Mouse (Mus musculus) limb, embryonic 13.5 days (tissue): ENCODE data around the gene Slc39a1. TPM values are rescaled to one million over a fixed set of nuclear protein-coding genes. Genes with fewer than 3 reads are reported as not detected.

Experiments
- ATAC-seq: fragments of 200-750 bp; cut with Nextera tagmentation; 2 replicates; pipeline ENCODE4 v1.8.0; 2017; ENCODE audit warnings: low read depth, moderate number of reproducible peaks, moderate TSS enrichment; ENCODE audit not compliant: low FRiP score
- H3K27ac ChIP-seq: fragments of 300-500 bp; sonication (generic); 2 replicates; pipeline ENCODE4 v1.5.1; 2015; ENCODE audit warnings: inconsistent platforms, mild to moderate bottlenecking, moderate library complexity
- H3K27me3 ChIP-seq: fragments of 300-500 bp; sonication (generic); 2 replicates; pipeline ENCODE4 v1.6.1; 2015; ENCODE audit warnings: mild to moderate bottlenecking, inconsistent platforms
- H3K36me3 ChIP-seq: fragments of 300-500 bp; sonication (generic); 2 replicates; pipeline ENCODE4 v1.6.1; 2015; ENCODE audit warnings: inconsistent platforms, mild to moderate bottlenecking, moderate library complexity
- H3K4me1 ChIP-seq: fragments of 300-500 bp; sonication (generic); 2 replicates; pipeline ENCODE4 v1.6.1; 2015; ENCODE audit warnings: inconsistent platforms
- H3K4me2 ChIP-seq: fragments of 300-500 bp; sonication (generic); replicated peaks from 2 replicates; pipeline ENCODE4 v1.6.1; 2015; ENCODE audit warnings: inconsistent platforms, mild to moderate bottlenecking, moderate library complexity
- H3K4me3 ChIP-seq: fragments of 300-500 bp; sonication (generic); 2 replicates; pipeline ENCODE4 v1.5.1; 2015; ENCODE audit warnings: moderate library complexity, mild to moderate bottlenecking, inconsistent platforms
- H3K9ac ChIP-seq: fragments of 300-500 bp; sonication (generic); 2 replicates; pipeline ENCODE4 v1.6.1; 2015; ENCODE audit warnings: mild to moderate bottlenecking, inconsistent platforms
- H3K9me3 ChIP-seq: fragments of 300-500 bp; sonication (generic); 2 replicates; pipeline ENCODE4 v1.6.1; 2016; ENCODE audit warnings: inconsistent platforms
- WGBS: fragments of 180-500 bp; shearing (Covaris S2); methylation state at CpG from one replicate; pipeline ENCODE4 v1.1.7; 2015; 5-methylcytosine and 5-hydroxymethylcytosine counted together
- polyA plus RNA-seq: library from polyadenylated mRNA; unstranded; fragments of >200 nt; fragmentation: Nextera tagmentation; extraction: Ambion mirVana; gene quantifications from 2 replicates; pipeline ENCODE4 v1.2.1, GENCODE M21; 2015

Gene Slc39a1
- polyA plus RNA-seq, 1 experiment from 2014 or later = 102 TPM

- ATAC-seq = no peak; the same call in 1 of the 2 replicates
Measured at GRCm38 (mm10) chr3:90220088-90220487, 27.9 kb upstream of the Slc39a1 start.

GRCm38 (mm10) chr3:90220531-90220951 lies 27.4 kb upstream of the Slc39a1 start:
- H3K9ac ChIP-seq = peak overlapping the region; percentile 72
- peak overlapping the region; percentile 88 for H3K27ac ChIP-seq
- 1% methylated on average over 20 of the region's 20 CpGs for WGBS
- no peaks in the 10 kb centered on the region for H3K27me3 ChIP-seq
- peaks cover 17% of the 10 kb centered on the region for H3K4me1 ChIP-seq
- peak overlapping the region; percentile 77 for H3K4me2 ChIP-seq
- peak; percentile 85 for ATAC-seq
- H3K36me3 ChIP-seq = peaks cover 27% of the 10 kb centered on the region
- peak overlapping the region; percentile 57 for H3K4me3 ChIP-seq
- H3K9me3 ChIP-seq = no peaks in the 10 kb centered on the region

More at GRCm38 (mm10) chr3:90220088-90220487, 27.9 kb upstream of the Slc39a1 start:
- Histone ChIP-seq H3K27me3 (no peaks in the 10 kb centered on the region), H3K4me2 (peak overlapping the region; percentile 77), H3K36me3 (peaks cover 23% of the 10 kb centered on the region), H3K27ac (peak overlapping the region; percentile 88), H3K4me1 (peaks cover 17% of the 10 kb centered on the region), H3K9me3 (no peaks in the 10 kb centered on the region), H3K4me3 (peak overlapping the region; percentile 57), H3K9ac (peak overlapping the region; percentile 72)
- 15% methylated on average over 6 of the region's 6 CpGs for WGBS

GRCm38 (mm10) chr3:90221123-90221522 lies 26.8 kb upstream of the Slc39a1 start:
- H3K9me3 ChIP-seq = no peaks in the 10 kb centered on the region
- H3K4me3 ChIP-seq = peak overlapping the region; percentile 57
- peak overlapping the region; percentile 72 for H3K9ac ChIP-seq
- H3K36me3 ChIP-seq = peaks cover 33% of the 10 kb centered on the region
- 22% methylated on average over 5 of the region's 5 CpGs for WGBS
- no peak for ATAC-seq
- no peaks in the 10 kb centered on the region for H3K27me3 ChIP-seq
- peaks cover 17% of the 10 kb centered on the region for H3K4me1 ChIP-seq
- peak overlapping the region; percentile 77 for H3K4me2 ChIP-seq
- peak overlapping the region; percentile 88; the same call in 1 of the 2 replicates for H3K27ac ChIP-seq

GRCm38 (mm10) chr3:90222455-90222854 lies 25.5 kb upstream of the Slc39a1 start:
- Histone ChIP-seq H3K4me2 (0 out of 2 replicates have a peak overlapping the region, but pooled peaks have one; percentile 77), H3K9me3 (no peaks in the 10 kb centered on the region), H3K4me1 (peaks cover 14% of the 10 kb centered on the region), H3K4me3 (no peak overlapping the region), H3K9ac (no peak overlapping the region), H3K27me3 (no peaks in the 10 kb centered on the region), H3K27ac (no peak overlapping the region), H3K36me3 (peaks cover 36% of the 10 kb centered on the region)
- WGBS = 92% methylated on average over 4 of the region's 4 CpGs
- no peak for ATAC-seq

GRCm38 (mm10) chr3:90222941-90223340 lies 25.0 kb upstream of the Slc39a1 start:
- Histone ChIP-seq H3K4me2 (no peak overlapping the region), H3K27me3 (no peaks in the 10 kb centered on the region), H3K9me3 (no peaks in the 10 kb centered on the region), H3K4me3 (no peak overlapping the region), H3K27ac (no peak overlapping the region), H3K4me1 (peaks cover 14% of the 10 kb centered on the region), H3K36me3 (peaks cover 36% of the 10 kb centered on the region), H3K9ac (no peak overlapping the region)
- WGBS = 87% methylated on average over 3 of the region's 3 CpGs
- no peak for ATAC-seq

- 78% methylated on average over 10 of the region's 10 CpGs for WGBS
- no peak overlapping the region for H3K27ac ChIP-seq
- H3K4me3 ChIP-seq = no peak overlapping the region
- H3K9me3 ChIP-seq = no peaks in the 10 kb centered on the region
- no peak overlapping the region for H3K9ac ChIP-seq
- no peak overlapping the region for H3K4me2 ChIP-seq
- H3K4me1 ChIP-seq = peaks cover 14% of the 10 kb centered on the region
- no peaks in the 10 kb centered on the region for H3K27me3 ChIP-seq
- H3K36me3 ChIP-seq = peaks cover 36% of the 10 kb centered on the region
- ATAC-seq = no peak
Measured at GRCm38 (mm10) chr3:90224331-90224730, 23.6 kb upstream of the Slc39a1 start.

GRCm38 (mm10) chr3:90231075-90231474 lies 16.9 kb upstream of the Slc39a1 start:
- Histone ChIP-seq H3K9me3 (no peaks in the 10 kb centered on the region), H3K4me1 (peaks cover 10% of the 10 kb centered on the region), H3K27me3 (no peaks in the 10 kb centered on the region), H3K4me3 (peak overlapping the region; percentile 82), H3K9ac (peak overlapping the region; percentile 86), H3K27ac (no peak overlapping the region; the same call in 1 of the 2 replicates), H3K4me2 (peak overlapping the region; percentile 84), H3K36me3 (peaks cover 35% of the 10 kb centered on the region)
- 12% methylated on average over 8 of the region's 8 CpGs for WGBS
- ATAC-seq = no peak

- Histone ChIP-seq H3K4me3 (peak within 1 kb of the TSS; percentile 82), H3K27me3 (no peaks in the 10 kb centered on the region), H3K4me2 (peak within 1 kb of the TSS; percentile 84), H3K4me1 (peaks cover 10% of the 10 kb centered on the region), H3K36me3 (peaks cover 36% of the 10 kb centered on the region), H3K9ac (peak within 1 kb of the TSS; percentile 86), H3K9me3 (no peaks in the 10 kb centered on the region), H3K27ac (peak within 1 kb of the TSS; percentile 87)
- peak; percentile 97 for ATAC-seq
- under 1% methylated on average over 61 of the region's 61 CpGs for WGBS
Measured at GRCm38 (mm10) chr3:90231507-90232333, 16.3 kb upstream of the Slc39a1 start, which contains the start of gene Jtb. Gene Jtb, plus strand, starts transcription at chr3:90231597.

- Histone ChIP-seq H3K4me2 (no peak overlapping the region), H3K4me1 (peaks cover 22% of the 10 kb centered on the region), H3K9me3 (no peaks in the 10 kb centered on the region), H3K27me3 (no peaks in the 10 kb centered on the region), H3K27ac (no peak overlapping the region), H3K9ac (no peak overlapping the region; the same call in 1 of the 2 replicates), H3K4me3 (no peak overlapping the region), H3K36me3 (peaks cover 7% of the 10 kb centered on the region)
- ATAC-seq = no peak
- WGBS = 83% methylated on average over 2 of the region's 2 CpGs
Measured at GRCm38 (mm10) chr3:90241251-90241650, 6.7 kb upstream of the Slc39a1 start.

GRCm38 (mm10) chr3:90241669-90242358 lies 6.2 kb upstream of the Slc39a1 start:
- no peaks in the 10 kb centered on the region for H3K9me3 ChIP-seq
- H3K27me3 ChIP-seq = no peaks in the 10 kb centered on the region
- H3K36me3 ChIP-seq = peaks cover 4% of the 10 kb centered on the region
- 85% methylated on average over 10 of the region's 10 CpGs for WGBS
- ATAC-seq = no peak
- peaks cover 22% of the 10 kb centered on the region for H3K4me1 ChIP-seq
- no peak overlapping the region for H3K27ac ChIP-seq
- no peak overlapping the region for H3K4me3 ChIP-seq
- peak overlapping the region; percentile 64 for H3K4me2 ChIP-seq
- peak overlapping the region; percentile 59 for H3K9ac ChIP-seq

GRCm38 (mm10) chr3:90242984-90243775 lies 4.8 kb upstream of the Slc39a1 start, which contains the start of gene Creb3l4:
Gene Creb3l4, minus strand, starts transcription at chr3:90243512.
- Histone ChIP-seq H3K9ac (peak within 1 kb of the TSS; percentile 59), H3K36me3 (no peaks in the 10 kb centered on the region; the same call in 1 of the 2 replicates), H3K4me2 (peak within 1 kb of the TSS; percentile 64), H3K9me3 (no peaks in the 10 kb centered on the region), H3K4me3 (peak within 1 kb of the TSS; percentile 42), H3K4me1 (peaks cover 25% of the 10 kb centered on the region), H3K27ac (peak within 1 kb of the TSS; percentile 84), H3K27me3 (no peaks in the 10 kb centered on the region)
- ATAC-seq = peak; percentile 77
- 1% methylated on average over 19 of the region's 19 CpGs for WGBS
